Mouse (Mus musculus) CH12.LX (cell line): ENCODE measurements around the gene Nxnl2. TPM values are rescaled to one million over a fixed set of nuclear protein-coding genes. Genes with fewer than 3 reads are reported as not detected.
"Not testable (repeated sequence)": the region's sequence is repeated elsewhere in the genome, so short reads cannot be mapped to it uniquely, and the experiment has no call there.

ENCODE experiments used
- DNase-seq: peaks from one replicate; pipeline ENCODE4 v3.0.0-alpha.2; 2013; ENCODE audit errors: extremely low read depth
- H3K27ac ChIP-seq: 2 replicates; pipeline ENCODE4 v1.5.1; 2012; ENCODE audit warnings: low read depth, mild to moderate bottlenecking, control low read depth, moderate library complexity; ENCODE audit not compliant: insufficient read depth
- H3K27me3 ChIP-seq: replicated peaks from 2 replicates; pipeline ENCODE3; 2012; ENCODE audit warnings: inconsistent platforms
- H3K36me3 ChIP-seq, 2 experiments: replicated peaks in 1 of 2; 2 replicates each; pipeline versions ENCODE3 to v1.6.1; 2012; ENCODE audit warnings: inconsistent platforms in 1 of 2, low read length in 1 of 2, mild to moderate bottlenecking in 1 of 2, mixed read lengths in 1 of 2, moderate library complexity in 1 of 2; ENCODE audit not compliant: control insufficient read depth in 1 of 2, insufficient read depth in 1 of 2
- H3K4me1 ChIP-seq, 2 experiments: 2 replicates each; pipeline ENCODE4 v1.6.1; 2012; ENCODE audit warnings: inconsistent platforms in 1 of 2, moderate library complexity in 1 of 2; ENCODE audit not compliant: insufficient read depth in 2 of 2, control insufficient read depth in 1 of 2
- H3K4me2 ChIP-seq: 2 replicates; pipeline ENCODE4 v1.6.1; 2012; ENCODE audit warnings: low read depth, mild to moderate bottlenecking, control low read depth; ENCODE audit not compliant: poor library complexity, insufficient read depth, severe bottlenecking
- H3K4me3 ChIP-seq, 3 experiments: fragments of 150-350 bp in 1 of 3; sonication (generic) in 1 of 3; replicated peaks in 1 of 3; 2 replicates each; pipeline versions ENCODE3 to v1.5.1; 2011 to 2012; ENCODE audit warnings: low read depth in 2 of 3, low read length in 2 of 3, mild to moderate bottlenecking in 2 of 3, moderate library complexity in 2 of 3, control low read depth in 1 of 3, improper control_type of control experiment in 1 of 3, inconsistent platforms in 1 of 3, mixed read lengths in 1 of 3; ENCODE audit not compliant: poor library complexity in 1 of 3
- H3K79me2 ChIP-seq: replicated peaks from 2 replicates; pipeline ENCODE4 v1.6.1; 2012; ENCODE audit warnings: mild to moderate bottlenecking, moderate library complexity; ENCODE audit not compliant: control insufficient read depth, poor library complexity, insufficient read depth, severe bottlenecking; ENCODE audit errors: extremely low read depth
- H3K9ac ChIP-seq: 2 replicates; pipeline ENCODE4 v1.6.1; 2012; ENCODE audit warnings: low read depth, mild to moderate bottlenecking, control low read depth, moderate library complexity; ENCODE audit not compliant: insufficient read depth
- H3K9me3 ChIP-seq: replicated peaks from 2 replicates; pipeline ENCODE3; 2012; ENCODE audit warnings: low read length, inconsistent platforms, mixed read lengths
- BHLHE40 ChIP-seq: IDR thresholded peaks from 2 replicates; pipeline ENCODE4 v1.6.1; 2011; ENCODE audit warnings: mild to moderate bottlenecking, low read depth, low read length, improper control_type of control experiment
- E2F4 ChIP-seq: IDR thresholded peaks from 2 replicates; pipeline ENCODE4 v1.6.1; 2011; ENCODE audit warnings: low read depth, low read length, improper control_type of control experiment; ENCODE audit not compliant: insufficient replicate concordance
- HCFC1 ChIP-seq: IDR thresholded peaks from 2 replicates; pipeline ENCODE4 v1.6.1; 2012; ENCODE audit warnings: low read depth, mild to moderate bottlenecking, inconsistent platforms, low read length, improper control_type of control experiment
- JUN ChIP-seq: IDR thresholded peaks from 2 replicates; pipeline ENCODE4 v1.6.1; 2011; ENCODE audit warnings: low read depth, mild to moderate bottlenecking, low read length, improper control_type of control experiment, moderate library complexity; ENCODE audit not compliant: insufficient read depth
- KAT2A ChIP-seq: IDR thresholded peaks from 2 replicates; pipeline ENCODE4 v1.6.1; 2012; ENCODE audit warnings: low read length, improper control_type of control experiment, inconsistent platforms; ENCODE audit not compliant: insufficient replicate concordance
- MEF2A ChIP-seq: IDR thresholded peaks from 2 replicates; pipeline ENCODE4 v1.6.1; 2014; ENCODE audit warnings: low read depth, mild to moderate bottlenecking, inconsistent platforms, low read length, improper control_type of control experiment, borderline replicate concordance
- PAX5 ChIP-seq: IDR thresholded peaks from 2 replicates; pipeline ENCODE4 v1.6.1; 2012; ENCODE audit warnings: low read length, inconsistent platforms, mixed read lengths
- POLR2A ChIP-seq: IDR thresholded peaks from 2 replicates; pipeline ENCODE4 v1.6.1; 2011; ENCODE audit warnings: low read depth, mild to moderate bottlenecking, improper control_type of control experiment, low read length
- POLR2AphosphoS2 ChIP-seq: IDR thresholded peaks from 2 replicates; pipeline ENCODE4 v1.6.1; 2011; ENCODE audit warnings: low read depth, low read length, improper control_type of control experiment
- SIN3A ChIP-seq: IDR thresholded peaks from 2 replicates; pipeline ENCODE4 v1.6.1; 2012; ENCODE audit warnings: low read length, improper control_type of control experiment, inconsistent platforms
- SMC3 ChIP-seq: IDR thresholded peaks from 2 replicates; pipeline ENCODE4 v1.6.1; 2011; ENCODE audit warnings: low read depth, low read length, improper control_type of control experiment
- USF1 ChIP-seq: IDR thresholded peaks from 2 replicates; pipeline ENCODE4 v1.6.1; 2014; ENCODE audit warnings: low read depth, mild to moderate bottlenecking, inconsistent platforms, low read length, improper control_type of control experiment
- ZNF384 ChIP-seq: IDR thresholded peaks from 2 replicates; pipeline ENCODE4 v1.6.1; 2012; ENCODE audit warnings: low read depth, low read length, improper control_type of control experiment, inconsistent platforms
- dilution Hi-C: fragments of 300-500 bp; cut with MboI; formaldehyde crosslinking; loops from 2 replicates; pipeline ENCODE4 v1.14.3; 2020; ENCODE audit warnings: low sequenced_read_pairs; ENCODE audit not compliant: extremely low pct_unique_long_range_greater_than_20kb, extremely low pct_ligation_motif_present
- in situ Hi-C: fragments of 300-500 bp; cut with MboI; formaldehyde crosslinking; loops from 3 replicates; pipeline ENCODE4 v1.14.3; 2019; ENCODE audit warnings: low sequenced_read_pairs, low pct_ligation_motif_present, low pct_unique_long_range_greater_than_20kb, mixed read lengths
- polyA plus RNA-seq: library from polyadenylated mRNA; unstranded; fragments of >175 nt; gene quantifications from 2 replicates; pipeline ENCODE4 v1.2.1, GENCODE M21; 2012; ENCODE audit warnings: low read depth; ENCODE audit not compliant: insufficient read length
- total RNA-seq, 2 experiments: library from RNA; depleted of rRNA; stranded (reverse); fragments of 300-350 nt in 1 of 2; fragments of >200 nt in 1 of 2; gene quantifications; 2 replicates each; pipeline ENCODE4 v1.2.3; 2012 to 2014

Gene Nxnl2
- total and polyA plus RNA-seq, 3 experiments, result 0.21 TPM; not detected in 2

- no peak for DNase-seq
- Histone ChIP-seq H3K4me2 (no peak overlapping the region), H3K27me3 (no peaks in the 10 kb centered on the region)
- TF ChIP-seq MEF2A, result no peak
- TF ChIP-seq E2F4, result no peak
- TF ChIP-seq KAT2A, result no peak
- TF ChIP-seq PAX5, result no peak
- TF ChIP-seq POLR2A, result no peak
- no peak for TF ChIP-seq USF1
- TF ChIP-seq SIN3A, result no peak
- TF ChIP-seq BHLHE40, result no peak
- TF ChIP-seq POLR2AphosphoS2, result no peak
- TF ChIP-seq SMC3, result no peak
- no peak for TF ChIP-seq JUN
- TF ChIP-seq ZNF384, result no peak
- TF ChIP-seq, all 38 proteins: peak for 0
- Histone ChIP-seq H3K9me3 (peaks cover 3% of the 10 kb centered on the region), H3K79me2 (no peaks in the 10 kb centered on the region), H3K4me1 (no peaks in the 10 kb centered on the region), H3K9ac (no peak overlapping the region), H3K36me3 (no peaks in the 10 kb centered on the region), H3K27ac (no peak overlapping the region), H3K4me3 (no peak overlapping the region)
- dilution Hi-C loops, result no loop called here
- in situ Hi-C loops, result no loop called here
Measured at GRCm38 (mm10) chr13:51203467-51203866, 32.6 kb downstream of the Nxnl2 start.

- in situ Hi-C loops, H3K79me2 ChIP-seq, H3K4me2 ChIP-seq, H3K9me3 ChIP-seq, H3K36me3 ChIP-seq, H3K27ac ChIP-seq, DNase-seq, H3K4me1 ChIP-seq, dilution Hi-C loops, H3K27me3 ChIP-seq, H3K9ac ChIP-seq, H3K4me3 ChIP-seq: not testable (repeated sequence)
Measured at GRCm38 (mm10) chr13:51204081-51204480, 33.3 kb downstream of the Nxnl2 start.

- in situ Hi-C loops, result no loop called here
- H3K9ac ChIP-seq, result no peak overlapping the region
- no peak overlapping the region for H3K4me2 ChIP-seq
- no peak overlapping the region for H3K4me3 ChIP-seq
- no peaks in the 10 kb centered on the region for H3K9me3 ChIP-seq
- no peaks in the 10 kb centered on the region for H3K79me2 ChIP-seq
- DNase-seq, result no peak
- dilution Hi-C loops, result no loop called here
- TF ChIP-seq HCFC1 (peak; percentile 71), POLR2A (no peak)
- TF ChIP-seq, all 38 proteins: peak for 1
- Histone ChIP-seq H3K27ac (no peak overlapping the region), H3K36me3 (no peaks in the 10 kb centered on the region), H3K27me3 (no peaks in the 10 kb centered on the region), H3K4me1 (peaks cover 3 to 4% of the 10 kb centered on the region in 2 experiments; a peak in 2 of 4 replicates)
Measured at GRCm38 (mm10) chr13:51207965-51208364, 37.1 kb downstream of the Nxnl2 start.
